17 mouse cellular contexts compared by ENCODE assay signal in the genomic region with DNA sequence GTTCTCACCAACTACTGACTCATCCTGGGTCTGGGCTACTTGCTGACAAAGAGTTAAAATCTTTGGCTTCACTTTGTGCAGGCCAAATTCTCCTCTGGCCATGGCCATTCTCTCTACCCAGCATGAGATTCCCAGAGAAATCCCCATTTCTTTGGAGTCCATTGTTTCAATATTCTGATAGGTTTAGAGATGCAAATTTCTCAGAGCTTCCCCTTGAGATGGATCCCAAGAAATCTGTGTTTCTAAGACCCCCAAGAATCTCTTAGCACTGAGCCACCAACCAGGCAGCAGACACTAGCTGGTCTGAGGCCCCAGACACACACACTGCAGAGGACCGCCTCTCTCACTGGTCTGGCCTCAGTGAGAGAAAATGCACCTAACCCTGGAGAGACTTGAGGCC.
"Had no signal": no experiment of that assay in that cellular context is flagged by ENCODE, and none has a peak within 500 bp of the region (broad histone marks: within the 10 kb centered on the region; RNA-seq: fewer than 3 reads in every experiment).

No protein-coding gene starts in this region.

- H3K27ac ChIP-seq: neural tube, embryonic 13.5 days; neural tube, embryonic 15.5 days; stomach, embryonic 15.5 days; stomach, postnatal 0 days had no signal

- DNase-seq: lung, adult 18-20 months; lung, embryonic 14.5 days; lung, postnatal 10 days; lung, postnatal 4 days; midbrain, embryonic 14.5 days; retina, postnatal 1 day; right cerebral cortex, adult 18-20 months; thymus, adult 18-20 months; thymus, postnatal 14 days; thymus, postnatal 36 days had no signal

- ATAC-seq: midbrain, embryonic 16.5 days had no signal

- H3K9me3 ChIP-seq: neural tube, embryonic 13.5 days; neural tube, embryonic 15.5 days; stomach, embryonic 15.5 days had no signal

- H3K36me3 ChIP-seq: neural tube, embryonic 13.5 days; neural tube, embryonic 15.5 days; stomach, embryonic 15.5 days had no signal

- H3K4me3 ChIP-seq: myocyte; neural tube, embryonic 13.5 days; neural tube, embryonic 15.5 days; stomach, embryonic 15.5 days had no signal

- H3K4me1 ChIP-seq: neural tube, embryonic 13.5 days; neural tube, embryonic 15.5 days; stomach, embryonic 15.5 days had no signal

- H3K4me2 ChIP-seq: lung, embryonic 14.5 days; midbrain, embryonic 11.5 days; neural tube, embryonic 13.5 days; neural tube, embryonic 15.5 days; stomach, embryonic 15.5 days had no signal

- H3K9ac ChIP-seq: lung, embryonic 14.5 days; neural tube, embryonic 13.5 days; neural tube, embryonic 15.5 days; stomach, embryonic 15.5 days had no signal

- H3K27me3 ChIP-seq: neural tube, embryonic 13.5 days; neural tube, embryonic 15.5 days; stomach, embryonic 15.5 days had no signal
